Mouse (Mus musculus) small intestine, adult 2 months (tissue): Measurements from ENCODE around the gene Lmo1. TPM values are rescaled to one million over a fixed set of nuclear protein-coding genes. Genes with fewer than 3 reads are reported as not detected.

Source experiments
- H3K27ac ChIP-seq: fragments of 200-500 bp; 2 replicates; pipeline ENCODE4 v1.5.1; 2012; ENCODE audit warnings: low read depth, low read length, control low read depth, inconsistent platforms; ENCODE audit not compliant: insufficient read depth
- H3K27me3 ChIP-seq: fragments of 200-500 bp; 2 replicates; pipeline ENCODE4 v1.6.1; 2012; ENCODE audit warnings: mild to moderate bottlenecking, moderate library complexity, low read length, inconsistent platforms; ENCODE audit not compliant: control insufficient read depth, insufficient read depth
- H3K36me3 ChIP-seq: fragments of 200-500 bp; 2 replicates; pipeline ENCODE4 v1.6.1; 2012; ENCODE audit warnings: mild to moderate bottlenecking, low read length, control low read depth, inconsistent platforms; ENCODE audit not compliant: control insufficient read depth, insufficient read depth
- H3K4me1 ChIP-seq: fragments of 200-500 bp; 2 replicates; pipeline ENCODE4 v1.6.1; 2012; ENCODE audit warnings: low read length, inconsistent platforms, mixed read lengths; ENCODE audit not compliant: control insufficient read depth, insufficient read depth, insufficient read length
- H3K4me3 ChIP-seq: fragments of 200-500 bp; 2 replicates; pipeline ENCODE4 v1.5.1; 2012; ENCODE audit warnings: low read depth, mild to moderate bottlenecking, control low read depth, inconsistent platforms, low read length, moderate library complexity
- CTCF ChIP-seq: fragments of 200-500 bp; IDR thresholded peaks from 2 replicates; pipeline ENCODE4 v1.5.1; 2012; ENCODE audit warnings: low read depth, mild to moderate bottlenecking, control low read depth, inconsistent platforms, low read length, moderate library complexity, mixed read lengths; ENCODE audit not compliant: insufficient replicate concordance, insufficient read length; ENCODE audit errors: extremely low read depth
- POLR2A ChIP-seq: fragments of 200-500 bp; IDR thresholded peaks from 2 replicates; pipeline ENCODE4 v1.6.1; 2012; ENCODE audit warnings: low read depth, mild to moderate bottlenecking, control low read depth, inconsistent platforms, low read length, moderate library complexity
- WGBS: fragments of 180-500 bp; shearing (Covaris S2); methylation state at CpG from one replicate; pipeline ENCODE4 v1.1.7; 2018; 5-methylcytosine and 5-hydroxymethylcytosine counted together
- polyA plus RNA-seq: library from polyadenylated mRNA; depleted of rRNA; stranded (reverse); fragments of >200 nt; gene quantifications from 2 replicates; pipeline ENCODE4 v1.2.3, GENCODE M21; 2012

The Lmo1 gene
- polyA plus RNA-seq, 1 experiment, result 0.44 TPM

GRCm38 (mm10) chr7:109153538-109153937 lies 21.5 kb downstream of the Lmo1 start:
- H3K27me3 ChIP-seq, result no peaks in the 10 kb centered on the region
- TF ChIP-seq POLR2A (no peak), CTCF (no peak)
- no peak overlapping the region for H3K4me3 ChIP-seq
- H3K36me3 ChIP-seq, result no peaks in the 10 kb centered on the region
- no peaks in the 10 kb centered on the region for H3K4me1 ChIP-seq
- WGBS, result 72% methylated on average over 5 of the region's 5 CpGs
- H3K27ac ChIP-seq, result no peak overlapping the region

GRCm38 (mm10) chr7:109151088-109151487 lies 23.9 kb downstream of the Lmo1 start:
- Histone ChIP-seq H3K4me1 (no peaks in the 10 kb centered on the region), H3K27me3 (no peaks in the 10 kb centered on the region), H3K4me3 (no peak overlapping the region), H3K36me3 (no peaks in the 10 kb centered on the region), H3K27ac (no peak overlapping the region)
- TF ChIP-seq POLR2A, result no peak
- TF ChIP-seq CTCF, result no peak
- WGBS, result 79% methylated on average over 4 of the region's 4 CpGs

- no peaks in the 10 kb centered on the region for H3K36me3 ChIP-seq
- TF ChIP-seq CTCF, result no peak
- TF ChIP-seq POLR2A, result no peak
- no peaks in the 10 kb centered on the region for H3K27me3 ChIP-seq
- 69% methylated on average over 8 of the region's 8 CpGs for WGBS
- no peak overlapping the region for H3K27ac ChIP-seq
- H3K4me1 ChIP-seq, result no peaks in the 10 kb centered on the region
- H3K4me3 ChIP-seq, result no peak overlapping the region
Observed at GRCm38 (mm10) chr7:109145211-109145610, 29.8 kb downstream of the Lmo1 start.

GRCm38 (mm10) chr7:109144705-109145104 lies 30.3 kb downstream of the Lmo1 start:
- H3K27ac ChIP-seq, result no peak overlapping the region
- WGBS, result 53% methylated on average over 11 of the region's 11 CpGs

GRCm38 (mm10) chr7:109142564-109142963 lies 32.4 kb downstream of the Lmo1 start:
- Histone ChIP-seq H3K27ac (no peak overlapping the region), H3K4me3 (no peak overlapping the region), H3K27me3 (no peaks in the 10 kb centered on the region), H3K4me1 (no peaks in the 10 kb centered on the region), H3K36me3 (no peaks in the 10 kb centered on the region)
- TF ChIP-seq CTCF, result no peak
- no peak for TF ChIP-seq POLR2A
- WGBS, result 41% methylated on average over 2 of the region's 2 CpGs

More at GRCm38 (mm10) chr7:109144705-109145104, 30.3 kb downstream of the Lmo1 start:
- TF ChIP-seq CTCF (no peak), POLR2A (no peak)
- Histone ChIP-seq H3K36me3 (no peaks in the 10 kb centered on the region), H3K4me1 (no peaks in the 10 kb centered on the region), H3K27me3 (no peaks in the 10 kb centered on the region), H3K4me3 (no peak overlapping the region)

- WGBS, result 54% methylated on average over 3 of the region's 3 CpGs
- H3K36me3 ChIP-seq, result no peaks in the 10 kb centered on the region
- no peaks in the 10 kb centered on the region for H3K4me1 ChIP-seq
- H3K27ac ChIP-seq, result no peak overlapping the region
- H3K4me3 ChIP-seq, result no peak overlapping the region
- H3K27me3 ChIP-seq, result no peaks in the 10 kb centered on the region
- TF ChIP-seq CTCF (no peak), POLR2A (no peak)
Observed at GRCm38 (mm10) chr7:109141753-109142152, 33.3 kb downstream of the Lmo1 start.

GRCm38 (mm10) chr7:109141054-109141453 lies 34.0 kb downstream of the Lmo1 start:
- no peak for TF ChIP-seq POLR2A
- TF ChIP-seq CTCF, result no peak
- no peaks in the 10 kb centered on the region for H3K27me3 ChIP-seq
- no peaks in the 10 kb centered on the region for H3K4me1 ChIP-seq
- WGBS, result 47% methylated on average over 2 of the region's 2 CpGs
- no peaks in the 10 kb centered on the region for H3K36me3 ChIP-seq
- no peak overlapping the region for H3K4me3 ChIP-seq
- no peak overlapping the region for H3K27ac ChIP-seq

GRCm38 (mm10) chr7:109139405-109139804 lies 35.6 kb downstream of the Lmo1 start:
- H3K27ac ChIP-seq, result no peak overlapping the region
- no peaks in the 10 kb centered on the region for H3K4me1 ChIP-seq
- no peaks in the 10 kb centered on the region for H3K36me3 ChIP-seq
- TF ChIP-seq POLR2A (no peak), CTCF (peak; percentile 89; the same call in 1 of the 2 replicates)
- no peak overlapping the region for H3K4me3 ChIP-seq
- no peaks in the 10 kb centered on the region for H3K27me3 ChIP-seq
- WGBS, result 11% methylated on average over 3 of the region's 3 CpGs
